Mouse (Mus musculus) megakaryocyte-erythroid progenitor cell, adult 5-6 weeks (primary cell): Measurements from ENCODE around the gene Cept1. TPM values are rescaled to one million over a fixed set of nuclear protein-coding genes. Genes with fewer than 3 reads are reported as not detected.
A peak's percentile ranks its signal among the peaks of the same experiment; 100 is the strongest.
"Not testable (repeated sequence)": the region's sequence is repeated elsewhere in the genome, so short reads cannot be mapped to it uniquely, and the experiment has no call there.

Source experiments
- ATAC-seq: replicated peaks from 2 replicates; pipeline ENCODE4 v1.8.0; 2016; ENCODE audit warnings: mild to moderate bottlenecking, inconsistent platforms; ENCODE audit not compliant: severe bottlenecking, poor library complexity, low FRiP score, low TSS enrichment
- total RNA-seq, 2 experiments: library from RNA; stranded (forward) in 1 of 2; stranded (reverse) in 1 of 2; fragments of 200-1000, 215-1000 nt in 1 of 2; fragments of >200 nt in 1 of 2; fragmentation: Nextera tagmentation in 1 of 2; gene quantifications; 2 replicates each; pipeline ENCODE4 v1.2.3; 2014 to 2017

Cept1 gene
- total RNA-seq (2014; fragmentation: Nextera tagmentation) (18.1 and 28.3 TPM in 2 replicates), total RNA-seq (2017) (42.5 and 49.3 TPM in 2 replicates)

DNA sequence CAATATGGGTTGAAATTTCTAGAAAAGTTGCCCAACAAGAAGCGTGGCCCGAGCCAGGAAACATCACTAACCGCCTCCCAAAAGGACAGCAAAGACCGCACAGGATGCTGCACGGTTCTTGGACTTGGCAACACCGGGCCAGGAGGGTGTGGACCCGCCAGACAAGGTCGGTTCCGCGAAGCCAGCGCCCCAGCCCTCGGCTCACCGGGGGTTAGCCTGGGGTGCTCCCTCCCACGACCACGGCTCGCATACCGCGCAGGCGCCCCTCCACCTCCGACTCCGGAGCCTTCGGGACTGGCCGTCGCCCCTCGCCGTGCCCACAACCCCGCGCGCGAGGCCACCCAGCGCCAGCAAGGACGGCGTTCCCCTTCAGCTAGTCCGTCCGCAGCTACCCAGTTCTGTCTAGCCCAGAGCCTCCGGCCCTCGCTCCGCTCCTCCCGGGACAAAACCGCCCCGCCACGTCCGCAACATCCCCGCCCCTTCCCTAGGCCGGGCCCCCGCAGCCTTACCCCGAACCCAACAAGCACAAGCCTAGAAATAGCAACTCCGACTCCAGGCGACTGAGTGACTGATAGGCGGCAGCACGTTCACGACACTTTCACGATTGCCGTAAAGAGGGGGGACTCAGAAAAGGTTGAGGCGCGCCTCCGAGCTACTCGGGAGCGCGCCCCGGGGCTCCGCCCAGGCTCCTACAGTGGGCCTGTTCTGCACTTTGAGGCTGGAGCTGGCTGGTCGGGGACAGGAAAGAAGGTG lies at the start of gene Cept1, which contains the start of gene Dram2:
TSS of gene Cept1 (minus strand) at position 632 of the 753 bp plus-strand sequence.
TSS of gene Dram2 (plus strand) at position 628 of the 753 bp plus-strand sequence.
- ATAC-seq = peak; percentile 91

- ATAC-seq = not testable (repeated sequence)
Observed at GRCm38 (mm10) chr3:106593631-106594030, 46.0 kb upstream of the Cept1 start.

DNA sequence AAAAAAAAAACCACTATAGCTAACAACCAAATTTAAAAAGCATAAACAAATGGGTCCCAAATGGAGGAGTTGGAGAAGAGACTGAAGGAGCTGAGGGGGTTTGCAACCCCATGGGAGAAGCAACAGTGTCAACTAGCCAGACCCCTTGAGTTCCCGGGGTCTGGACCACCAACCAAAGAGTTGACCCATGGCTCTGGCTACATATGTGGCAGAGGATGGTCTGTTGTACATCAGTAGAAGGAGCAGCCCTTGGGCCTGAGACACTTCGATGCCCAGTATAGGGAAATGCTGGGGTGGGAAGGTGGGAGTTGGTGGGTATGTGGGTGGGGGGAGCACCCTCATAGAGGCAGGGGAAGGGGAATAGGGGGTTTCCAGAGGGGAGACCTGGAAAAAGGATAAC lies 31.7 kb upstream of the Cept1 start:
- no peak for ATAC-seq

GRCm38 (mm10) chr3:106573191-106573590 lies 25.6 kb upstream of the Cept1 start:
- ATAC-seq = no peak

DNA sequence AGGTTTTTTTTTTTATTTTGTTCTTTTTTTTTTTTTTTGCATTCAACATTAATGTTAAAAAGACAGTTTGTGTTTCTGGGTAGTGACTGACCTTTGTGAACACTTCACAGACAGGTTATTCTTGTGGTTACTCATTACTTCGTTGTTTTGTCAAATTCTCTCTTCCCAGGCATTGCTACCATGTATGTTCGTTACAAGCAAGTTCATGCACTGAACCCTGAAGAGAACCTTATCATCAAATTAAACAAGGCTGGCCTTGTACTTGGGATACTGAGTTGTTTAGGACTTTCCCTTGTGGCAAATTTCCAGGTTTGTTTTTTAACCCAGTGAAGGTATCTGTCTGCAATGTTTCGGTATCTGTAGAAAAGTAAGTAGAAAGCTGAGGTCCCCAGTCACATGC lies 18.3 kb upstream of the Cept1 start:
- ATAC-seq = no peak

DNA sequence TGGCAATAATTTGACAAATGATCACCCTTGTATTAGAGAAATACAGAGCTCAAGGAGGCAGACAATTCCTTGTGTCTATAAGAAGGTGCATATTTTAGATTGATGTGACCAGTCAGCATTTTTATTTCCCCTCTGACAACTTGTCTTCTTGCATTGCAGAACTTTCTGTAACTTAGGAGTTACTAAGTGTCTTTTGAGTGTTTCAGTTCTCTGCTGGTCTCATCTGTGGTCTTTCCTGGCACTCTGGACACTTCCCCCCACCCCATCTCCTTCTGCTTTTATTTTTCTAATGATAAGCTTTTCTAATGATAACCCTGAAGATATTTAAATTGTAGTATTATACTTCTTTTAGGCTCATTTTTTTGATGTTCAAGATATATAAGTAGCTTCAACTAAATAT lies 10.7 kb upstream of the Cept1 start:
- ATAC-seq = no peak

DNA sequence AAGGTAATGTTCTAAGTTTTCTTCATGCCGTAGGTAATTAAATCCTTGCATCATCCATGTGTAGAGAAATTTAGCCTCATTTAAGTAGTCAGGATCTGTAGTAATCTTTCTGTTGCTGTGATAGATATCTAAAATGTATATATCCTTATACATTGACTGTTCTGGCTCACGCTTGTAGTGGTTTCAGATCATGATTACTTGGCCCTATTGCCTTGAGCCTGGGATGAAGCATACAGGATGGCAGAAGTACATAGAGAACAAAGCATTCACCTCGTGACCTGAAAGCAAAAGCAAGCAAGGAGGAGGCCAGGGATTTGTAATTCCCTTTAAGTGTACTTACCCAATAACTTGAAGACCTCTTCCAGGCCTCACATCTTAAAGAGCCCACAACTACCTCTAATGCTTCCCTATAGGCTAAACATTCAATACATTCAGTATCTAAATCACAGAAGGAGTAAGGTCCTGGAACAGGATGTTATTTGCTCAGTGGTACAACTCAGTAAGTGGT lies 8.2 kb upstream of the Cept1 start:
- no peak for ATAC-seq

DNA sequence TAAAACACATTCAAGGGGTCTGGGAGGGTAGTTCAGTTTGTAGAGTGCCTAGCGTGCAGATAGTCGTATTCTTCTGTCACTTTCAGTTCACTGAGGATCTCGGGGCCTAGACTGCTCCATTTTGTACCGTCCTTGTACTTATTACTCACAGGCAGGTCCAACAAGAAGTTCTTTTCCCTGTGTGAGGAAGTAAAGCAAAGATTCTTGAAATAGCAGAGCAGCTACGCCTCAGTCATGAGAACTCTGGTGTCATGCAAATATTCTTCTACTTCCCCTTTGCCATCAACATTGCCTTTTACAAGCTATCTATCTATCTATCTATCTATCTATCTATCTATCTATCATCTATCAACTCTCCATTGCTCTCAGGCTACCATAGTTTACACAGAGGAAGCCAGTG lies 5.8 kb upstream of the Cept1 start:
- no peak for ATAC-seq

GRCm38 (mm10) chr3:106548971-106549370 lies 1.4 kb upstream of the Cept1 start:
- no peak for ATAC-seq

GRCm38 (mm10) chr3:106547924-106548539 lies 430 bp upstream of the Cept1 start:
- peak; percentile 54 for ATAC-seq

DNA sequence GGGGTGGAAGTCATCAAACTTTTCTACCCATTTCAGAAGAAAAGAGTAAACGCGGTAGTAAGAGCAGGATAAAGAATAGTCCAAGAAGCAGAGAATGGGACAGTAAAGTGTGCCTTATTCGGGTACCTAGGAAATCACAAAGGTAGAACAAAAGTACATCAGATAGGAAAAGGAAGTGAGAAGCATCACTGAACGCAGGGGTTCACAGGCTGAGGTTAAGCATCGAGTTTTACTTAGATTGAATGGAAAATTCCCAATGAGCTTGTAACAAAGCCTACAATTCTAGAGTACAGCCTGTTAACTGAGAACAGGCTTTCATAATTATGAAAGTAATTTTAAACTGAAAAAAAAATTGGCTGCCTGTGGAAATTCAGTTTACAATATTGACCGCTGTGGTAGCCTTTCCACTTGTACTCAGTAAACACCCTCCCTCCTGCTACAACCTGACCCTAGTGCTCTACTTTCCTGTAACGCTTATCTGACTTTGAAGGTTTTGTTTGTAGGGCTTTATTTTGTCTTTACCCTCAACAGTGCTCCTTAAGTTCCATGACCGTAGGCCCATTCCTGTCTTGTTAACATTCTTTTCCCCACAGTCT lies 2.8 kb downstream of the Cept1 start:
- no peak for ATAC-seq

GRCm38 (mm10) chr3:106533277-106533676 lies 14.3 kb downstream of the Cept1 start:
- ATAC-seq = peak; percentile 97

- no peak for ATAC-seq
Observed at GRCm38 (mm10) chr3:106528032-106528431, 19.6 kb downstream of the Cept1 start.

GRCm38 (mm10) chr3:106526411-106526810 lies 21.2 kb downstream of the Cept1 start:
- no peak for ATAC-seq

DNA sequence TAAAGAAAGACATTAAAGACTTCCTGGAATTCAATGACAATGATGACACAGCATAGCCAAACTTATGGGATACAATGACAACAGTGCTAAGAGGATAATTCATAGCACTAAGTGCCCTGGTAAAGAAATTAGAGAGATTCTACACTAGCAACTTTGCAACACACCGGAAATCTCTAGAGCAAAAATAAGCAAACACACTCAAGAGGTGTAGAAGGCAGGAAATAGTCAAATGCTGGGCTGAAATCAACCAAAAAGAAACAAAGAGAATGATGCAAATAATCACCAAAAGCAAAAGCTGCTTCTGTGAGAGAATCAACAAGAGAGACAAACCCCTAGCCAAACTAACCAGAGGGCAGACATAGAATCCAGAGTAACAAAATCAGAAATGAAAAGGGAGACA lies 24.9 kb downstream of the Cept1 start:
- no peak for ATAC-seq

DNA sequence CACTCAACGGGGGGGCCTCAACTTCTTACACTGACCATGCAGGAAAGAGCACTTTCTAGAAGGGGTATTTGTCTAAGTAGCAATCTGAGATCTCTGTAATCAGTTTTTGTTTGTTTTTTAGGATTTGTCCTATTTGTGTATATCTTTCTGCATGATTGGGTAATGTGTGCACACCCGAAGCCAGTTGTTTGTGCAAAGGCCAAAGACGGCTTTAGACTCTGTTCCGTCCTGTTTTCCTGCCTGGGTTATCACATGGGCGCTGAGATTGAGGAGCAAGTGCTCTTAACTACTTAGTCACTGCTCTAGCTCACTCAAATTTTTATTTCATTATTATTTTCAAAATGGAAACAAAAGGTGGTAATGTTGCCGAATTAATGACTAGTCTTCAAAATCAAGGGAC lies 32.6 kb downstream of the Cept1 start:
- ATAC-seq = no peak

DNA sequence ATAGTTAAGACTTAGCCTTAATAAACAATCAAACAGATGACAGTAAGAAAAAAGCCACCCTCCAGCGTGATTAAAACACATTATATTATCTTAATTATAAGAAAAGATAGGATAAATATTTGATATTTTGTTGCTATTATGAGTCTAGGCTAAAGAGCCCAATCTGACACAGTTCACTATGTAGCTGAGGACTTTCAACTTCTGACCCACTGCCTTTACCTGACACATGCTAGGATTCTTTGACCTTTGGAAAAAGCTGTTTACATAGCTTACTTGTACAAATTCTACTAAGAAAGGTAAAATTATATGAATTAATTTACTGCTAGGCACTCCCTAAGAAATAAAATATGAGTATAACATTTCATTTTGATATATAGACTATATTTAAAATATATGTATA lies 36.9 kb downstream of the Cept1 start:
- no peak for ATAC-seq

- ATAC-seq = no peak
Observed at GRCm38 (mm10) chr3:106502892-106503291, 44.7 kb downstream of the Cept1 start.

DNA sequence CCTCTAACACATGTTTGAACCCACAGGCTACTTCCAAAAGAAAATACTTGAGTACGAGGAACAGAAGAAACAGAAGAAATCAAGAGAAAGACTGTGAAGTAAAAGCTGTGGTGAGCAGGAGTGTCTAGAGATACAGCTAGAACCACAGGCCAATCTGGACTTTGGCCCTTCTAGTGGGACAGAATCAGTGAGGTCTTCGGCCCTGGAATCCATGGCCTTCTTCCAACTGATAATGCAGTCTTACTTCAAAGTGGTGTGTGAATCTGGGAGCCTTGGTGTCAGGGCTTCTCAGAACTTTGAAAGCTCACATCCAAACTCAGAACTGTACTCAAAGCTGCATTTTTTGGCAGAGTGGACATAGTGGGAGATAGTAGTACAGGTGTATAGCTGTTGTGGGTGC lies 47.1 kb downstream of the Cept1 start:
- no peak for ATAC-seq

- ATAC-seq = no peak
Observed at GRCm38 (mm10) chr3:106496996-106497395, 50.6 kb downstream of the Cept1 start.
